Mouse (Mus musculus): ENCODE results near the gene 6330409D20Rik.

DNA sequence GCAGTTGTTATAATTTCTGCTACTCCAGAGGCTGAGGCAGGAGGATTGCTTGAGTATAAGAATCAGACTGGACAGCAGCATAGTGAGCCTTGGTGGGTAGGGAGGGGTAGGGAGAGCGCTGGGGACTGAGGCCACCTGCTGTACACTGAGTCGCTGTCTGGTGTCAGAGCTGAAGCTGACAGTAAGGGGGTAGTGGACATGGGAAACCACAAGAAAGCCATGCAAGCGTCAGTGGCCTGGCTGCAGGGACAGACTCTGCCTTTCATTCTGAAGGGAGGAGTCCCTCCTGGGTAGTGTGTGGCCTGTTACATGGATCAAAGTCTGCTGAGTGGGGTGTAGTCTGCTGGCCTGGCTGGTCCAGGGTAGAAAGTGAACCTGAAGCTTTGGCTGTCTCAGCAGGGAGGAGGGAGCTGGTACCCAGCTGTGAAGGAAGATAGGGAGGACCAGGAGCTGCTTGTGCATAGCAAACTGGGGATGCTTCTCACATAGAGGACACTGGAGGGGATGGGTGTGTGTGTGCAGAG, 4.4 kb downstream of the 6330409D20Rik start:
- TF ChIP-seq CTCF (conservative IDR thresholded peaks at IDR 0.05; ENCODE audit: insufficient read depth, insufficient read length, low read depth, low read length) (no peak), POLR2A (IDR thresholded peaks at IDR 0.05; ENCODE audit: low read depth, low read length) (no peak)
